Mouse (Mus musculus) ES-CJ7 (cell line): ENCODE measurements around the gene Foxp1.

ENCODE experiments used
- DNase-seq: peaks from one replicate; pipeline ENCODE4 v3.0.0; 2011; ENCODE audit warnings: low read depth, low spot score

Gene Foxp1

DNA sequence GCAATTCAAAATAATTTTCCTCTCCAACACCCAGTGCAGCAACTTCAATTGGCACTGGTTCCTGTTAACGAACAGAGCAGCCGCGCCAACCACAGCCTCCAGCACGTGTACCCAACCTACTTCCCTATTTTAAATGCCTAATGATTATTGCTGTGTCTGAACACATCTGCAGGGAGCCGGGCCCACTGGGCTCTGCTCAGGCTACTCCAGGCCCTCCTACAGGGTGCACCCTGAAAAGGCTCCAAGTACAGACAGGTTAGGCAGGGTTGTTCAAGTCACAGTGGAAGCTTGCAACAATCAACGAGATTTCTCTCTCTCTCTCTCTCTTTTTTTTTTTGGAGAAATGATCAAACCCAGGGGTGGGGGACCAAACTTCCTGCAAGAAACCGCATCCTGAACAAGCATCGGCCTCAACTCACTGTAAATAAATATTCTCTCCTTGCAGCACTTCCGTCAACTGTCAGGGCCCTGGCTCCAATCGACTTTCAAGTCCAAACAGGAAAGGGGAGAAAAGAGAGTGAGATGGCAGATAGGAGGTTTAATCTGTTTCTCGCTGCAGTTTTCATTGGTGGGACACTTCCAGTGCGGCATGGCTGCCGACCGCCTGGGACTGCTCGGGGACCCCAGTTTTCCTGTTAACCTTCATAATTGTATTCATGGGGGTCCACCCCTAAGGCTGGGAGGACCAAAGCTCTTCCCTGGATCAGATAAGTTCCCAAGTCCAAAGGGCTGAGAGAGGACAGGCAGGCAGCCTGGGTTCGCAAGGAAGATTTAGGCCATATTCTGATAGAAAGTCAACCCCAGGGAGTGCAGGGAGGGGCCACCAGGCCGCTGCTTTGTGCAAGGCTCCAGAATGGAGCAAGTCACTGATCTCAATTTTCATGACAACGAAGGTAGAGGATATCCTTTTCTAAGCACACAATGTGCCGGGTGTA lies 133.5 kb downstream of the Foxp1 start:
- DNase-seq = peak; percentile 39

DNA sequence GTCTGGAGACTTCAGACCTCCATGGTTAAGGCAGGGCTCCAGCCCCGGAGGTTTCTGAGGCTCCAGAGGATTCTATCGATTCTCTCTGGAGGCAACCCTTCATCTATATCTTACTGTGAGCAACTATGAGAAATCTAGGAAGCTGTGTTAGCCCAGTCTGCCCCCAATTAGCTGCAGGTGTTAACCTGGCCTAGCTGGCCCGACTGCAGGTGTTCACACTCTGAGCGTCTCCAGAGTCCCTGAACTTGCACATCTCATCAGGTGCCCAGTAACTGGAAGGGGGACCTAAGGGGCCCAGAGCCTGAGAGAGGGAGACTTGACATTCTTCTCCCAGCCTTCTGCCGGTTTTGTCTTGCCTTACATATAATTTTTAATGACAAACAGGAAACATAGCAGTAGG lies 134.5 kb downstream of the Foxp1 start:
- DNase-seq = no peak

DNA sequence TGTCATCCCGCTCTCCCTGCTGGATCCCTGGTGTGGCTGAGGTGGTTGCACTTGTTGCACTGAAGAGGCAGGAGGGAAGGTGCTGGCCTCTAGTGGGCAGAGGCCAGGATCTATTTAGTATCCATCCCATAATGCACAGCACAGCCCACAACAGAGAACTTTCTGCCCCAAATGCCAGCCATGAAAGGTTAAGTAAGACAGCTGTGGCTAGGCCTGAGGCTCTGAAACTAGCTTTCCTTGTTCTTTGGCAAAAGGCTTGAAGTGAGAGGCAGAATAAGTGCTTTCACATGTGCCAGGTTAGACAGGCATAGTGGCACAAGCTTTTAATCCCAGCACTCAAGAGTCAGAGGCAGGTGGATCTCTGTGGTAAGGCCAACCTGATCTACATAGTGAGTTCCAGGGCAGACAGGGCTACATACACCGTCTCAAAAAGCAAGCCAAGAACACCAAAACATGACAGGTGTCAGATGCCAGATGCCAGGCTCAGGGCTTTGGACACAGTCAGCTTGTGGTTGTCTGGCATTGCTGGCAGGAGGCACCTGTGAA lies 137.4 kb downstream of the Foxp1 start:
- peak; percentile 62 for DNase-seq

DNA sequence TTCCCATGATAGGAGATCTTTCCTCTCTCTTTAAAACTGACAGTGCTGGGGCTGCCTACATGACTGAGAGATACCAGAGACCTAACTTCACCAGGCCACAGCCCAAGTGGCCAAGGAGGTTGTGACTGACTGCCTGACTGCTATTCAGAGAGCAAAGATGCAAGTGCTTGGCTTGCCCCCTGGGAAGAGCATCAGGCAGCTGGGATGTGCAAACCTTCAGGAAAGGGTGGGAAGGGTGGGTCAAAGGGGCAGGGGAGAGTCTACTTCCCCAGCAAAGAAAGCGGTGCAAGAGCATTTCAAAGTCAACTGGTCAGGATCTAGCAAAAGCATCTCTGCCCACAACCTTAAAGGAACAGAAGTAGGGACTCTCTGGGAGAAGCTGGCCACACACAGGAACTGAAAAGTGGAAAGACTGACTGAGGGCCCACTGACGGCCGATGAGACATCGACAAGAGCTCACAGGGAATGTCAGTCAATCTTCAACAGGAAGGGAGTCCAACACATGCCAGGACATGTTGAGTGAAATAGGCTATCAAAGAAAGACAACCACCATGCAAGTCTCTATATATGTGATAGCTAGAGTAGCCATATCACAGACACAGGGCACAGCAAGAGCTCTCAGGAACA lies 138.6 kb downstream of the Foxp1 start:
- DNase-seq = peak; percentile 70

DNA sequence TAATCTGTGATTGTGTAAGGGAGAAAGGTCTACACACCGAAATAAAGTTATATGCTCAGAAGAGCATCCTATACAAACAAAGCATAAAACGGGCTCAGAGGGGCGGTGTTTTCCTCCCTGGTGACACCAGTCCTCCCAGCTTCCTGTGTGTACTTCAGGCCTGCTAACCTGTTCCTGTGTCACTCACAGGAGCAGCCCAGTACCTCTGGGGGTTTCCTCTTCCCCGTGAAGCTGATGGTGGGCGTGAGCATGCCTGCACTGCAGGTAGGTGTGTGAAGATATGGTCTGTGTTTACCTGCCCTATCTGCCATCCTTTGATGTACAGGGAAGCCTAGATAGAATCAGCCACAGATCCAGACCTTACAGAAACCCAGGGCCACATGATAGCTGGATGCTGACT lies 142.4 kb downstream of the Foxp1 start:
- DNase-seq = no peak

DNA sequence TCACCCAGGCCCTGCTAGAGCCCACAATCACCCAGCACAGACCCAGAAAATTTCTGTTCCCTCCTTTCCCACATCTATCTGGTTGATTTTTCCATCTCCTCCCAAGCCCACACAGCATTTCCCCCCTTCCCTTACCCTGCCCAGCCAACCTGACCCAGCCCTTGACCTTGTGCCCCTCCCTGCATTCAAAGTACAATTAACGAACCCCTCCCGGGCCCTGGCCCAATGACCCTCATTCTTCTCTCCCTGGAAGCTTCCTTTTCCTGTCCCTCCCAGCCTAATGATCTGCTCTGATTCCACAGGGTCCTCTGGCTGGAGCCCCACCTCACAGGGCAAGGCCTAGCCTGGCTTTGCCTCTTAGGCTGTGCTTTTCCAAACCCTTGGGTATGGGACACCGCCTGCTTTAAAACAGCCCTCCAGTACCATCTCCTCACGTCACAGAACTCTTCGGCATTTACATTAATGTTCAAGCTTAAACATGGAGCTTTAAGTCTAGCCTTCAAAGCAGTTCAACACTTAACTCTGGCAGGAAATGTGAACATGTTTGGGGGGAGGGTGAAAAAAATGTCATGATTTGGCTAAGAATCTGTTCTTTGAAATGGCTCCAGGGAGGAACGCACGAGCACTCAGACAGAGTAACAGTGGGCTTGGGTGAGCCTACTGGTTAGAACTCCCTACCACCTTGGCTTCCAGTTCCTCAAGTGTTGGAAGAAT lies 143.4 kb downstream of the Foxp1 start:
- peak; percentile 97 for DNase-seq

DNA sequence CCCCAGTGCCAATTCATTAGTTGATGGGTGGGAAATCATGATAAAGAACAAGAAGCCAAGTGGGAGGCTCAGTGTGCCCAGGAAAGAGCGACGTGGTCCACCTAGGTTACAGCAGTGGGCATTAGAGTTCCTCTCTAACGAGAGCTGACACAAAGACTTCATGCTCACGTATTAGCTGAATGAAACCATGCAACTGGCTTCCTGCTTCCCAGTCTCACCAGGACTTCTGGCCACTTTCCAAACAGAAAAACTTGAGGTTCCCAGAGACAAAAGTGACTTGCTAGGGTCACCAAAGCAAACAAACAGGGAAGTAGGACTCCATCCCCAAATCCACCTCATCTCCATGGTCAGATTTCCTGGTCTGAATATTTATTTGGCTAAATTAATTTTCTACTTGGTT lies 144.8 kb downstream of the Foxp1 start:
- no peak for DNase-seq

DNA sequence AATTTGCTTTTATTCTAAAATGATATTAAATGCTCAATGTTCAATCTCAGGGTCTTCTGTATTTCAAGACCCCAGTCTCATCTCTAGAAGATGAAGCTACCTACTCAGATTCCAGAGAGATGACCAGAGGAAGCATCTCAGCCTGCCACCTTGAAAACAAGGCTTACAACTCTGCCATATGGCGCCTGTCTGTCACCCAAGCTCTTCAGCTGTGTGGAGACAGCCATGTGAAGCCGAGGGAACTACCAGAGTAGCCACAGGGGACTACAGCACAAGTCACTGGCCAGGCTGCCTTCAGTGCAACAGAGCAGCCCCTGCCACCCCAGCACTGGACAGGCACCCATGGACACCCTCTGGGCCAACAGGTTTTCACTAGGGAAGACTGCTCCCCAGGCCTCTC lies 145.4 kb downstream of the Foxp1 start:
- no peak for DNase-seq

DNA sequence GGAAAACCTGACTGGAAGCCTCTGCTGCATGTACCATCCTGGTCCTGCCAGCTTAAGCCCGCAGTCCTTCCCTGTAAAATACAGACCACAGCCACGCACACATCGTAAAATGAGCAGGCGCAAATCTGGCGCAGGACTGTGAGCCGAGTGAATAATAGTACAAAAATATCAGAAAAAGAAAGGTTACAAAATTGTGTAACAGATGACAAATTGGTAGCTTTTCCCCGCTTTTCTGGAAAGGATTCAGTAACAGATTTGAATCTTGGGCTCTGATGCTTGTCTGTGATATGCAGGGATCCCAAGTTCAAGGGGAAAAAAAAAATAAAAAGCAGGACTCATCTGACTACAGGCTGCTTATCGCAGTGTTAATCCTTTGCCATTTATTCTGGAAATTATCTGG lies 145.8 kb downstream of the Foxp1 start:
- DNase-seq = no peak

DNA sequence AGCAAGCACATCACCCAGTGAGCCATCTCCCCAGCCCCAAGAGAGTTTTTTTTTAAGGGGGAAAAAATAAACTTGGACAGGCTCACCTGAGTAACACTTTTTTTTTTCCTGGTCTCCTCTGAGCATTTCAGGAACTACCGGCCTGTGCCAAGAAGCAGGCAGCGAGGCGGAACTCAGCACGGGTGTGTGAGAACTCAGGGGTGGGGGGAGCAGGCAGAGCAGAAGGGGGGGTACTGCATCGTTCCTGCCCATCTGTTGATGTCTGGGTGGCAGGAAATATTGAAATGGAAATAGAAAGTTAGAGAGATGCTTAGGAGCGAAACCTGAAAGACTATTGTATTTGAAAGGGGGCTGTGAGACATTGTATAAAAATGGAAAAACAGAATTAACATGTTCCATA lies 146.7 kb downstream of the Foxp1 start:
- DNase-seq = no peak

DNA sequence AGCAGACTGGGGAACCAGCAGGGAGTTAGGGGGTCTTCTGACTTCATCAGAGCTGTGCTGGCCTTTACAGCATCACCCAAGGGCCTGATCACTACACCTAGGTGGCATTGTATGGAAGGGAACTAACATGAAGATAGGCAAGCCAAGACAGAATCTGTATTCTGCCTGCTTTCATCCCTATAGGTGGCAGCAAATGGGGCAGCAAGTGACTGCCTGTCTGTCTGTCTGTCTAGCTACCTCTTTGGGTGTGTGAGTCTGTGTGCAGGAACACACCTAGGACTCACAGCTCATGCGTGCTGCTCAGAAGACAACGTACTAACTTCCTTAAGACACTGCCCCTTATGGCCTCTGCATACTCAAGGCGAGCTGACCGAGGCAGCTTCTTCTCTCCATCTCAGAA lies 147.1 kb downstream of the Foxp1 start:
- DNase-seq = no peak

DNA sequence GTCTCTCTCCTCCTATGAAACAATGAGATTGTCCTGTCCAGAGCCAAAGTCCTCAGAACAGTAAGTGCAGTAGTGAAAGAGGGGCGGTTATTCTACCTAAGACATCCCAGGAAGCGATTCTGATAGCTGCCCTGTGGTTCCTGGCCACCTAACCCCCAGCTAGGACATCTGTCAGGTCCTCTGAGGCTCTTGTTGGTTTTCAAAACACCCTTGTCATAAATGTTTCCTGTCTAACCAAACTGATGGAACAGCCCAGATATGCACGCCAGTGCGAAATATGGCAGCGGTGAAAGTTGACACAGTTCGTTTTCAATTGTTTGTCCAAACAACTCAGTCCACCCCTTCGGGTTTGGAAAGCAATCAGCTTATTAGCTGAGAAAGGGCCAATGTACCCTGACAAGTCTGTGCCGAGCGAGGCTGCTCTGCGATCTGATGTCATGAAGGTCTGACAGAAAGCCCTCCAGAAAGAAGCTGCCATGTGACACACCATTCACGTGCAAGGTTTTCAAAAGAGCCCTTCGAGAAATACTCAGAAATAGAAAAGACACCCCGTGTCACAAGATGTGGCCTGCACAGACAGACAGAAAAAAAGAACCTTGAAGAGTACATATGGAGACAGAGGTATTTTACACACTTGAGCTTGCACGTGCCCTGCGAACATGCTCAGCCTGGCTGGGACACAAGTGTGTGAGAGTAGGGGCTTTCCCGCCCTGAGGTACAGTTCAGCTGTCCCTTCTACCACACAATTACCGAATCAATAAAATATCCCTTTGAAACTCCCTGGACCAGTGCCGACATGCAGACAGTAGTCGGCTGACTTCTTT lies 147.9 kb downstream of the Foxp1 start:
- no peak for DNase-seq

DNA sequence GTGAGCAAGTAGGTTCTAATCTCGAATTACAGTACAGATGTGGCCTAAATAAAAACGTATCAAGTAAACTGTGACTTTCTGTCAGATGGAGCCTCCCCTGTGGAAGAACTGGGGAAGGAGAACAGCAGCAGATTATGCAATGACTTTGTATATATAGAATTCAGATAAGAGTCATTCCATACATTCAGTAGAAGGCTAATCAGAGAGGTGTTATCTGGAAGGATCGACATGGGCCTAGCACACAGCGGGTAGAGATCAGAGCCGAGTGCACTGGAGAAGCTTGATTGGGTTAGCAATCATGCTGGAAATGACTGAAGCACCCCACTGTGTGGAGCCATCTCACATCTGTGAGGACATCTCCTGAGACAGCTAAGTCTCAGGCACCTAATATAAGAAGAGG lies 150.1 kb downstream of the Foxp1 start:
- DNase-seq = no peak

DNA sequence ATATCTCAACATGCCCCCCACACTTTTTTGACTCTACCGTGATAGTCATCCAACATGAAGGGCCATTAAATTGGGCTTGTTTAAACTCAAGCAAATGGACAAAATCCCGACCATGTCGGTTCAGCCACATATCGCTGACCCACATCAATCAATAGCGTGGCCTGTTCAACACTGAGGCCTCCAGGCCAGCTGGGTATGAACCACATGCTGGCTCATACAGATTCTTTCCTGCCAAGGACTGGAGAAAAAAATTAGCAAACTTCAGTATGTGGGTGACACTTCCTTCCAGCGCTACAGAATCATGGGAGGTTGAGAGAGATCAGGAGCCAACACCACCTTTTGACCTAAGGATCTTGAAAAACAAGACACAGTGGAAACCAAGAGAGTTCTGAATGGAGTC lies 150.5 kb downstream of the Foxp1 start:
- no peak for DNase-seq

DNA sequence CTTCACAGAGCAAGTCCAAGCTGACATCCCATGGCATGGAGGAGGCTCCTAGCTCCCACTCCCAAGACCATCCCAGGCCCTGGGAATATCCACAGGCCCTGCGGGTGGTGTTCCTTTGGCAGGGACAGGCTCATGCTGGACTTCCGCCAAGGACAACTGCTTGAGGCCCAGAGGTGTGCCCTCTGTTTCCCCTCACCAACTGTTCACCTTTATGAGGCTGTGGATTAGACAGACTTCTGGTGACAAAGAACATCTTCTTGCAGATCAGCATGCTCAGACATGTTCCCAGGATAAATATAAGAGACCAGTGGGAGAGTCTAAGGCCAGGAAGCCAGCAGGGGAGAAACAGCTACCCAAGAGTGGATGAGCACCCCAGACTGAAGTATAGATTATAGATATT lies 152.6 kb downstream of the Foxp1 start:
- no peak for DNase-seq

DNA sequence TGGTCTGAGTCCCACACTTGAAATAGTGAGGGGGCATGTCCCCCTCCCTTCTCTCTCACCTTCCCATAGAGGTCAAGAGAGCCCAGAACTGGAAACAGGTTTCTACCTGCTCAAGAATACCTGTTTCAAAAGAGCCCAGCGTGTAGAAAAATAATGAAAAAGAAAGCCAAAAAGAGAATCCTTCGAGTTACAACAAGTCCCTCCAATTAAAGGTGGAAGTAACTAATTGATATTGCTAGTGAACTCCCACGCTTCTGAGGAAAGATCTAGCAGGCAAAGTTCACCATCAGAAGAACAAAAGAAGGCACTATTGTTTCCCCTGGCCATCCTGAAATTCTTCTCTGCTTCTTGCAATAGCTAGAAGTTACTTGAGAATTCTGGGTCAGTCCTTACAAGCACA lies 153.4 kb downstream of the Foxp1 start:
- DNase-seq = no peak

DNA sequence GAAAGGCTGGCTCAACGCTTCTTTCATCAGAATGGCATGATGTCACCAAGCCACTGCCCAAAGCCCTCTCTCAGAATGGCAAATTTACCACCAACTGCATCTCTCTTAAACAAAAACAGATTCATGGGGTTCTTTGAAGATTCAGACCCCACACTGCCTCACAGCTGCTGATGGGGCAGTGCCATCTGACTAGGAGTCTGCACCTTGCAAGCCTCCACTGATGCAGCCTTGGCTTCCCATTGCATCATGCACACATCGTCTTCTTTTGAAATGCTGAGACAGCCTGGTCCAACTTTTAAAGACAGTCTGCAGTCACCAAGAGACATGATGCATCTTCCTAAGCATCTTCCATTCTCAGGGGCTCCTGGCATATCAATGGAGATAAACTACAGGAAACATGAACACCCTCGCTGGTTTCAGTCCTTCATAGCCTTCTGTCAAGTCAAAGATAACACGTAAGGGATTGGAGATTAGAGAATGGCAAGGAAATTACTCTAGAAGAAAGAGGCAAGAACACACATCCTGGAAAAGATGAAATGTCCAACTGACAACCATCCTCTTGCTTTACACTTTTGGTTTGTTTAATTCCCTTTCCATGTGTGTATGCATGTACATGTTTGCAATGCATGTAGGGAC lies 154.3 kb downstream of the Foxp1 start:
- DNase-seq = no peak

DNA sequence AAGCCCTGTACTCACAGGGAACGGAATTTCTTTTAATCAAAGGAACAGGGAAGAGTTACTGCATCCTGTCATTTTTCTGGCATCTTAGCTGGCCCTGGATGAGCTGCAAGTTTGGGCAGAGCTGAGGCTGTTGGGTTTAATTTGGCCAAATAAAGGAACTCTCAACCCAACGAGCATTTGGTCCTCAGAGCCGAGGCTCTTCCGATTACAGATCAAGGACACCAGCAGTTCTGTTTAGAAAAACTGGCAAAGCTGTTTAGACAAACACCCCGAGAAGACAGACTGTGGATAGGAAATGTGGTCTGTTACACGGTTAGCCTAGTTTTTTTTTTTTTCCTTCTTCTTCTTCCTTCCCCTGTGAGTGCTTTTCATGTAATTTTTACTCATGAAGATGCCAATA lies 158.0 kb downstream of the Foxp1 start:
- no peak for DNase-seq

DNA sequence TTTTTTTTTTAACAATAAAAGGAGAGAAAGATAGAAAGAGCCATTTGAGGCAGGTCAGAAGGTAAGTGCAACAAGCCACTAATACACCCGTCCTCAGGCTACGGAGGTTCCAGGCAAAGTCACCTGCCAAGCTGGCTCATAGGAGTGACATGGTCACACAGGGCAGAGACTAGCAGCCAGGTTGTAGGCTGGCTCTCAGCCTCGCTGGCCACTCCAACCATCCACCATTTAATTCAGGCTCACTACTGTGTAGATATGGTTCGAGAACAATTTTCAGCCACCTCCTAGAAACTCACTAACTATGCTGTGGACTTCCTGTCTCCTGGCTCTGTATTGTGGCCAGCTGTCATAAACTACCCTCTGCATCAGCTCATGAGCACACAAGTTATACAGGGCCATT lies 161.9 kb downstream of the Foxp1 start:
- no peak for DNase-seq

DNA sequence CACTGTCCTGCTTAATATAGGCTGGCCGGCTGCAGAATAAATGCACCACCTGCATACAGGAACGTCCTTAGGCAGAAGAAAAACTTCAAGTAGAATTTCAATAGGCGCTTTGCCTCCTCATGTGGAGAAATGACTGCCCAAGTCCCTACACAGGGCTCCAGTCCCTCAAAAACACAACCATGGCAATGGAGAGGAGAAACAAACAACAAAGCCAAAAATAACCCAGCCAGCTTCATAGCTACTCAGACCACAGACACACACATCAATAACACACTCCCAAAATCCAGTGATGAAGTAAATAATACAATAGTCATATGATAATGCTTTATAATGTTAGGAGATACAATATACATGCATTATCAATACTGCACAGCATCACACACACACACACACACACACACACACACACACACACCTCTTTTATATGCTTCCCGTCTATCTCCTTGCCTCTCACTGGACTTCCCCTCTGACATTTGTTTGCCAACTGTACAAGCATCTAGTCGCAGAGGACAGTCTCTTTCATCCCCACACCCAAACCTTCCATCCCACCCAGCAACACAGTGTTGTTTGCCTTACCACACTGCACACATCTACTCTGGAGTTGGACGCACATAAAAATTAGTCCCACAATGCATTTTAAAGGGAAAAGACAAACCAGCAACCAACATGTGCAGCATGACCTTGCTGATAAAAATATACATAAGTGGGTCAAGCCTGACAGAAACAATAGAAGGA lies 162.6 kb downstream of the Foxp1 start:
- no peak for DNase-seq
